Mouse (Mus musculus): ENCODE measurements around the gene Ppp1r14a.

Gene Ppp1r14a

GRCm38 (mm10) chr7:29288942-29289638 lies at the start of gene Ppp1r14a:
Ppp1r14a (plus strand) TSS chr7:29289308.
- peak; percentile 64 to 70 for DNase-seq

GRCm38 (mm10) chr7:29244732-29245416 lies 44.2 kb upstream of the Ppp1r14a start:
- DNase-seq: no peak

- no peak for DNase-seq
Observed at GRCm38 (mm10) chr7:29246015-29246414, 43.1 kb upstream of the Ppp1r14a start.

- no peak for DNase-seq
Observed at GRCm38 (mm10) chr7:29246619-29247313, 42.3 kb upstream of the Ppp1r14a start.

- peak; percentile 80 to 84 for DNase-seq
Observed at GRCm38 (mm10) chr7:29247314-29247700, 41.8 kb upstream of the Ppp1r14a start.

- no peak for DNase-seq
Observed at GRCm38 (mm10) chr7:29247706-29248105, 41.4 kb upstream of the Ppp1r14a start.

GRCm38 (mm10) chr7:29248261-29248841 lies 40.8 kb upstream of the Ppp1r14a start, which contains the start of gene 2200002D01Rik:
2200002D01Rik (minus strand) TSS chr7:29248466.
- peak; percentile 67 to 78 for DNase-seq

- no peak for DNase-seq
Observed at GRCm38 (mm10) chr7:29251166-29251565, 37.9 kb upstream of the Ppp1r14a start.

GRCm38 (mm10) chr7:29253842-29254241 lies 35.3 kb upstream of the Ppp1r14a start:
- DNase-seq: no peak

GRCm38 (mm10) chr7:29255875-29256274 lies 33.2 kb upstream of the Ppp1r14a start:
- peak; percentile 55 to 65 for DNase-seq

- DNase-seq: peak; percentile 92 to 95
Observed at GRCm38 (mm10) chr7:29257368-29257767, 31.7 kb upstream of the Ppp1r14a start.

GRCm38 (mm10) chr7:29259781-29260730 lies 29.1 kb upstream of the Ppp1r14a start:
- no peak for DNase-seq

GRCm38 (mm10) chr7:29262151-29262550 lies 27.0 kb upstream of the Ppp1r14a start:
- no peak for DNase-seq

GRCm38 (mm10) chr7:29263831-29264230 lies 25.3 kb upstream of the Ppp1r14a start:
- no peak for DNase-seq

GRCm38 (mm10) chr7:29265636-29266035 lies 23.5 kb upstream of the Ppp1r14a start:
- no peak for DNase-seq

GRCm38 (mm10) chr7:29266931-29267330 lies 22.2 kb upstream of the Ppp1r14a start:
- DNase-seq: peak in 1 of 2 experiments; percentile 58

GRCm38 (mm10) chr7:29270445-29270844 lies 18.7 kb upstream of the Ppp1r14a start:
- DNase-seq: no peak

GRCm38 (mm10) chr7:29271687-29272465 lies 17.2 kb upstream of the Ppp1r14a start:
- no peak for DNase-seq

GRCm38 (mm10) chr7:29276715-29277114 lies 12.4 kb upstream of the Ppp1r14a start:
- DNase-seq: no peak

- DNase-seq: no peak
Observed at GRCm38 (mm10) chr7:29277510-29277909, 11.6 kb upstream of the Ppp1r14a start.

- no peak for DNase-seq
Observed at GRCm38 (mm10) chr7:29279261-29279660, 9.8 kb upstream of the Ppp1r14a start.
